Mouse (Mus musculus): ENCODE data around the gene Rxfp4. TPM values are rescaled to one million over a fixed set of nuclear protein-coding genes. Genes with fewer than 3 reads are reported as not detected.

Gene Rxfp4
- polyA plus RNA-seq, 1 experiment from 2014 or later, result not detected

GRCm38 (mm10) chr3:88684980-88685941 lies 32.3 kb upstream of the Rxfp4 start, which contains the start of gene Khdc4:
TSS of gene Khdc4 (plus strand) at chr3:88685803.
- Histone ChIP-seq H3K27ac (ENCODE audit: low read length) (peak within 1 kb of the TSS; percentile 97), H3K4me2 (ENCODE audit: low read depth, low read length) (peak within 1 kb of the TSS; percentile 82), H3K9ac (ENCODE audit: low read length) (peak within 1 kb of the TSS; percentile 95), H3K9me3 (ENCODE audit: control insufficient read depth, low read length) (no peaks in the 10 kb centered on the region), H3K27me3 (ENCODE audit: control insufficient read depth, insufficient read depth, low read depth, low read length) (no peaks in the 10 kb centered on the region), H3K4me3 (ENCODE audit: low read length) (peak within 1 kb of the TSS; percentile 83), H3K4me1 (replicated peaks; ENCODE audit: control insufficient read depth, insufficient read depth, low read length) (peaks cover 10% of the 10 kb centered on the region), H3K36me3 (ENCODE audit: control insufficient read depth, insufficient read depth, low read length) (peaks cover 6% of the 10 kb centered on the region)
- peak; percentile 99 for ATAC-seq (ENCODE audit: low read depth)
- WGBS, result under 1% methylated on average over 47 of the region's 47 CpGs

DNA sequence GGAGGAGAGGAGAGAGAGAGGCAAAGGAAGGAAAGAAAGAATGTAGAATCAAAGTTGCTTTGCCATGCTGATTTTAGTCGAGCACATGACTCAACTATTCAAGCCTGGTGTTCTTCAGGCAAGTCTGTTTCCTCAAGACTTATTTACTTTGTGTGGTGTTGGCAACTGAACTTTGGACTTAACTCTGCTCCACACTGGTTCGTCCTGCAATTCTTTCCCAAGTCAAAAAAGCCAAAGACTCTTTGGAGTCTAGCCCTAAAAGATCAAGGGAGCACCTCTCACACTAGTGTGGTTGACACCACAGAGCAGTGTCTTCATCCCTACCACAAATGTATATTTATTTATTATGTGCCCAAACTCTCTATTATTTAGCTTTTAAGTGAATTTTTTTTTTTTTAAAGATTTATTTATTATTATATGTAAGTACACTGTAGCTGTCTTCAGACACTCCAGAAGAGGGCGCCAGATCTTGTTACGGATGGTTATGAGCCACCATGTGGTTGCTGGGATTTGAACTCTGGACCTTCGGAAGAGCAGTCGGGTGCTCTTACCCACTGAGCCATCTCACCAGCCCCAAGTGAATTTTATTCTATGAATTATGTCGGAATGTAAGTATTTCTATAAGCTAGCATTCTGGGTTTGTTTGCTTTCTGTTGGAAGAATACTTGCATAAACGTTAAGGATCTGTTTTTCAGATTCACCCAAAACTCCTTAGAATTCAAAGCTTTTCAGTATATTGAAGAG lies 31.5 kb upstream of the Rxfp4 start:
- ATAC-seq (ENCODE audit: low read depth), result no peak
- Histone ChIP-seq H3K36me3 (ENCODE audit: control insufficient read depth, insufficient read depth, low read length) (no peaks in the 10 kb centered on the region; the same call in 1 of the 2 replicates), H3K4me3 (ENCODE audit: low read length) (peak overlapping the region; percentile 83), H3K27me3 (ENCODE audit: control insufficient read depth, insufficient read depth, low read depth, low read length) (no peaks in the 10 kb centered on the region), H3K4me1 (replicated peaks; ENCODE audit: control insufficient read depth, insufficient read depth, low read length) (peaks cover 10% of the 10 kb centered on the region), H3K4me2 (ENCODE audit: low read depth, low read length) (peak overlapping the region; percentile 74), H3K27ac (ENCODE audit: low read length) (peak overlapping the region; percentile 97), H3K9ac (ENCODE audit: low read length) (peak overlapping the region; percentile 64), H3K9me3 (ENCODE audit: control insufficient read depth, low read length) (no peaks in the 10 kb centered on the region)
- WGBS, result 63% methylated on average over 6 of the region's 8 CpGs

DNA sequence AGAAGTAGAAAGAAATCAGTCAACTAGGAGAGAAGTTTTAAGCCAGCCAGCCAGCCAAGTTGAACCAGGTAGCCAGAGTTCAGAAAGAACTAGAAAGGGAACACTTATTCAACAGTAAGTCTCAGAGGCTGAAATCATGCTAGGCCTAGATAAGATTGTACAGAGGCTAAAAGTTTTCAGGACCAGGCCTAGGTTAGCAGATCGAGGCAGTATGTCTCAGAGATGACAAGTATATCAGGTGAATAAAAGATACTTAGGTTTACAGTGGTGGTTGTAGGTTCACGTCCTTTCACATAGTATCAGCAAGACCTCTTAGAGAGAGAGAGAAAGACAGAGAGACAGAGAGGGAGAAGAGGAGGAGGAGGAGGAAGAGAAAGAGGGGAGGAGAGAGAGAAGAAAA lies 30.9 kb upstream of the Rxfp4 start:
- H3K4me3 ChIP-seq (ENCODE audit: low read length), result no peak overlapping the region
- no peak for ATAC-seq (ENCODE audit: low read depth)
- H3K4me1 ChIP-seq (replicated peaks; ENCODE audit: control insufficient read depth, insufficient read depth, low read length), result peaks cover 10% of the 10 kb centered on the region
- H3K27ac ChIP-seq (ENCODE audit: low read length), result no peak overlapping the region
- H3K9ac ChIP-seq (ENCODE audit: low read length), result no peak overlapping the region
- no peak overlapping the region for H3K4me2 ChIP-seq (ENCODE audit: low read depth, low read length)
- no peaks in the 10 kb centered on the region for H3K9me3 ChIP-seq (ENCODE audit: control insufficient read depth, low read length)
- WGBS, result 85% methylated on average over 2 of the region's 2 CpGs
- H3K27me3 ChIP-seq (ENCODE audit: control insufficient read depth, insufficient read depth, low read depth, low read length), result no peaks in the 10 kb centered on the region
- H3K36me3 ChIP-seq (ENCODE audit: control insufficient read depth, insufficient read depth, low read length), result no peaks in the 10 kb centered on the region; the same call in 1 of the 2 replicates

GRCm38 (mm10) chr3:88677399-88677798 lies 24.5 kb upstream of the Rxfp4 start:
- WGBS, result 8% methylated on average over 11 of the region's 11 CpGs
- ATAC-seq (ENCODE audit: low read depth), result peak; percentile 87
- no peaks in the 10 kb centered on the region for H3K9me3 ChIP-seq (ENCODE audit: control insufficient read depth, low read length)
- peak overlapping the region; percentile 65 for H3K9ac ChIP-seq (ENCODE audit: low read length)
- H3K27me3 ChIP-seq (ENCODE audit: control insufficient read depth, insufficient read depth, low read depth, low read length), result no peaks in the 10 kb centered on the region
- H3K36me3 ChIP-seq (ENCODE audit: control insufficient read depth, insufficient read depth, low read length), result no peaks in the 10 kb centered on the region
- peak overlapping the region; percentile 73 for H3K4me2 ChIP-seq (ENCODE audit: low read depth, low read length)
- H3K4me1 ChIP-seq (replicated peaks; ENCODE audit: control insufficient read depth, insufficient read depth, low read length), result no peaks in the 10 kb centered on the region; the same call in 1 of the 2 replicates
- no peak overlapping the region for H3K27ac ChIP-seq (ENCODE audit: low read length)
- H3K4me3 ChIP-seq (ENCODE audit: low read length), result peak overlapping the region; percentile 47

DNA sequence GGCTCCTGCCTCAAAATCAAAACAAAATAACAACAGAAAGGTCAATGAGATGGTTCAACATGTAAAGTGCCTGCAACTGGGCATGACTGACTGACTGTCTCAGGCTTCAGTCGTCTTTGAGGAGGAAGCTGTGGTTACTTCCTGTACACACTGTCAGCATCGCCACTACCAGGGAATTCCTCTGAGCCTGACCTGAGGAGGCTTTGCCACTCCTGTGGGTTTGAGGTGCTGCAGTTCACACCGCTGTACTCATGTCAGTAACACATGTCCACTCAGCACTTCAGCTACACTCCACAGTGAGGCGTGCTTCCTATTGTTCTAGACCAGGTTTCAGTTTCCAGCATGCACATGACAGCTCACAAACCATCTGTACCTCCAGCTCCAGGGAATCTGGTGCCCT lies 11.2 kb upstream of the Rxfp4 start:
- WGBS, result 64% methylated on average over 4 of the region's 4 CpGs
- H3K4me2 ChIP-seq (ENCODE audit: low read depth, low read length), result no peak overlapping the region

GRCm38 (mm10) chr3:88659798-88660197 lies 6.9 kb upstream of the Rxfp4 start:
- Histone ChIP-seq H3K27me3 (ENCODE audit: control insufficient read depth, insufficient read depth, low read depth, low read length) (no peaks in the 10 kb centered on the region), H3K4me3 (ENCODE audit: low read length) (no peak overlapping the region), H3K9me3 (ENCODE audit: control insufficient read depth, low read length) (no peaks in the 10 kb centered on the region), H3K4me1 (replicated peaks; ENCODE audit: control insufficient read depth, insufficient read depth, low read length) (peaks cover 3% of the 10 kb centered on the region), H3K4me2 (ENCODE audit: low read depth, low read length) (no peak overlapping the region), H3K36me3 (ENCODE audit: control insufficient read depth, insufficient read depth, low read length) (no peaks in the 10 kb centered on the region), H3K27ac (ENCODE audit: low read length) (no peak overlapping the region), H3K9ac (ENCODE audit: low read length) (no peak overlapping the region)
- WGBS, result 30% methylated on average over 6 of the region's 6 CpGs
- ATAC-seq (ENCODE audit: low read depth), result no peak

More for the DNA sequence above, 11.2 kb upstream of the Rxfp4 start:
- no peak for ATAC-seq (ENCODE audit: low read depth)
- H3K9ac ChIP-seq (ENCODE audit: low read length), result no peak overlapping the region
- H3K4me1 ChIP-seq (replicated peaks; ENCODE audit: control insufficient read depth, insufficient read depth, low read length), result no peaks in the 10 kb centered on the region
- H3K9me3 ChIP-seq (ENCODE audit: control insufficient read depth, low read length), result no peaks in the 10 kb centered on the region
- H3K4me3 ChIP-seq (ENCODE audit: low read length), result no peak overlapping the region
- no peak overlapping the region for H3K27ac ChIP-seq (ENCODE audit: low read length)
- no peaks in the 10 kb centered on the region for H3K36me3 ChIP-seq (ENCODE audit: control insufficient read depth, insufficient read depth, low read length)
- no peaks in the 10 kb centered on the region for H3K27me3 ChIP-seq (ENCODE audit: control insufficient read depth, insufficient read depth, low read depth, low read length)

DNA sequence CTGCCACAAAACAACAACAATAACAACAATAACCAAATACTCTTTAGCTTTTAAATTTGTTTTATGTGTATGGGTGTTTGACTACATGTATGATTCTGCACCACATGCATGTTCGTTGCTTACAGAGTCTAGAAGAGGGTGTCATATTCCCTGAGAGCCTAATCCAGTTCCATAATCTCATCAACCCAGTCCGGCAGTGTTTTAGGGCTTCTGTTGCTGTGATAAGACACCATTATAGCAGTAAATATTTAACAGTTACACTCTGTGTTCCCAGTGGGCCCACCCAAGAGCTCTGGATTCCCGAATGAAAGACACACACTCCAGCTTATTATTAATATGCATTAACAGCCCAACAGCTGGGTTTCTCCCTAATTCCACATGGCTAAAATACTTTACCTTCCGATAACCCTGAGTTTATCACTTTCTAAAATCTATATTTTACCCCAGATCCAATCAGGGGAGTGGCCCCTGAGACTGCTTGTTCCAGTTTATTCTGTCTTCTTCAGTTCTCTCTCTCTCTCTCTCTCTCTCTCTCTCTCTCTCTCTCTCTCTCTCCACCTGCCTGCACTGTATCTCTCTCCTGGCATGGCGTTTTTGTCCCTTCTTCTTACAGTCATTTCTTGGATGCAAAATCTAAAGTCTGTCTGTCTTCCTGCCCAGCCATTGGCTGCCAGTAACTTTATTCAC lies 5.6 kb upstream of the Rxfp4 start:
- H3K27ac ChIP-seq (ENCODE audit: low read length), result no peak overlapping the region
- no peak for ATAC-seq (ENCODE audit: low read depth)
- no peaks in the 10 kb centered on the region for H3K36me3 ChIP-seq (ENCODE audit: control insufficient read depth, insufficient read depth, low read length)
- no peaks in the 10 kb centered on the region for H3K9me3 ChIP-seq (ENCODE audit: control insufficient read depth, low read length)
- no peak overlapping the region for H3K4me3 ChIP-seq (ENCODE audit: low read length)
- no peak overlapping the region for H3K4me2 ChIP-seq (ENCODE audit: low read depth, low read length)
- peaks cover 8% of the 10 kb centered on the region for H3K4me1 ChIP-seq (replicated peaks; ENCODE audit: control insufficient read depth, insufficient read depth, low read length)
- WGBS, result 57% methylated on average over 5 of the region's 5 CpGs
- no peaks in the 10 kb centered on the region for H3K27me3 ChIP-seq (ENCODE audit: control insufficient read depth, insufficient read depth, low read depth, low read length)
- H3K9ac ChIP-seq (ENCODE audit: low read length), result no peak overlapping the region

DNA sequence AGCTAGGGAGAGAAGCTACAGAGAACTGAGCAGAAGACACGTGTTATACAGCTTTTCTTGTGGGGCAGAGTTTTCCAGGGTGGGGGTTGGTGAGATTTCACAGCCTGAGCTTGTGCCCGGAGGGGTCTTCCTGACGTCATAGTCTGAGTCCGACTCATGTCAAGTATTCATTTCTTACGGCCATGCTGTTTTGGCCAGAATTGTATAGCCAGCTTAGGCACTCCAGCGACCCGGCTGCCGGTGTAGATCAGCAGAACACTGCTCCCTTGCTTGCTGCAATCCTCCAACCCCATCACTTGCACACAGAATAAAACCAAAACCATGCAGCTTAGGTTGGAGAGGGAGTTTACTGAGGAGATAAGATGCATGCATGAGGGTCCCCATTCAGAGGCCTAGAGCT lies 2.7 kb upstream of the Rxfp4 start:
- Histone ChIP-seq H3K27ac (ENCODE audit: low read length) (no peak overlapping the region), H3K27me3 (ENCODE audit: control insufficient read depth, insufficient read depth, low read depth, low read length) (no peaks in the 10 kb centered on the region), H3K4me1 (replicated peaks; ENCODE audit: control insufficient read depth, insufficient read depth, low read length) (peaks cover 12% of the 10 kb centered on the region), H3K9ac (ENCODE audit: low read length) (no peak overlapping the region), H3K4me3 (ENCODE audit: low read length) (no peak overlapping the region), H3K9me3 (ENCODE audit: control insufficient read depth, low read length) (no peaks in the 10 kb centered on the region), H3K36me3 (ENCODE audit: control insufficient read depth, insufficient read depth, low read length) (no peaks in the 10 kb centered on the region), H3K4me2 (ENCODE audit: low read depth, low read length) (no peak overlapping the region)
- 82% methylated on average over 8 of the region's 8 CpGs for WGBS
- ATAC-seq (ENCODE audit: low read depth), result no peak

DNA sequence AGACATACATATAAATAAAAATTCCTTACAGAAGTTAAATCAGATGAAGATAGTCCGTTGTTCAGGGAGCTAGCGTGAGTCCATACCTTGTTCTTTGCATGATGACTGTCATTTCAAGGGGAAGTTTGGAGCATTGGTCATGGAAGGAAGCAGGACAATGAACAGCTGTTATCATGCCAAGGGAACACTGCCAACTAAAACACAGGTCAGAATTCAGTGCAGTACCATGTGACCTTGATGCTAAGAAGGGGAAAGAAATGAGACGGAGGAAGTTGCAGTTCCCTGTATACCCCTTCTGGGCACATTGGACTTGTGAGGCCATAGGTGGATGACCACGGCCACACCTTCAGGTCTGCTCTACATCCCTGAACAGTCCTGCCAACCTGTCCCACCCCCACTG lies 1.7 kb upstream of the Rxfp4 start:
- no peak for ATAC-seq (ENCODE audit: low read depth)
- Histone ChIP-seq H3K27ac (ENCODE audit: low read length) (no peak overlapping the region), H3K4me2 (ENCODE audit: low read depth, low read length) (no peak overlapping the region), H3K9me3 (ENCODE audit: control insufficient read depth, low read length) (no peaks in the 10 kb centered on the region), H3K27me3 (ENCODE audit: control insufficient read depth, insufficient read depth, low read depth, low read length) (no peaks in the 10 kb centered on the region), H3K9ac (ENCODE audit: low read length) (no peak overlapping the region), H3K36me3 (ENCODE audit: control insufficient read depth, insufficient read depth, low read length) (no peaks in the 10 kb centered on the region), H3K4me1 (replicated peaks; ENCODE audit: control insufficient read depth, insufficient read depth, low read length) (peaks cover 12% of the 10 kb centered on the region), H3K4me3 (ENCODE audit: low read length) (no peak overlapping the region)
- 49% methylated on average over 4 of the region's 4 CpGs for WGBS
